Mouse (Mus musculus): Measurements from ENCODE around the gene Trim67.

- no peak for TF ChIP-seq CTCF (IDR thresholded peaks at IDR 0.05; ENCODE audit: borderline replicate concordance, insufficient read depth, low read depth, low read length)
- no peak for TF ChIP-seq POLR2A (IDR thresholded peaks at IDR 0.05; ENCODE audit: borderline replicate concordance, insufficient read depth, low read length)
Measured at GRCm38 (mm10) chr8:124752325-124752862, 40.5 kb upstream of the Trim67 start.
